Mouse (Mus musculus) CH12.LX (cell line): ENCODE data around the gene D130043K22Rik. TPM values are rescaled to one million over a fixed set of nuclear protein-coding genes. Genes with fewer than 3 reads are reported as not detected.

Experiments used
- DNase-seq: peaks from one replicate; pipeline ENCODE4 v3.0.0-alpha.2; 2013; ENCODE audit errors: extremely low read depth
- H3K27ac ChIP-seq: 2 replicates; pipeline ENCODE4 v1.5.1; 2012; ENCODE audit warnings: low read depth, mild to moderate bottlenecking, control low read depth, moderate library complexity; ENCODE audit not compliant: insufficient read depth
- H3K27me3 ChIP-seq: replicated peaks from 2 replicates; pipeline ENCODE3; 2012; ENCODE audit warnings: inconsistent platforms
- H3K36me3 ChIP-seq, 2 experiments: replicated peaks in 1 of 2; 2 replicates each; pipeline versions ENCODE3 to v1.6.1; 2012; ENCODE audit warnings: inconsistent platforms in 1 of 2, low read length in 1 of 2, mild to moderate bottlenecking in 1 of 2, mixed read lengths in 1 of 2, moderate library complexity in 1 of 2; ENCODE audit not compliant: control insufficient read depth in 1 of 2, insufficient read depth in 1 of 2
- H3K4me1 ChIP-seq, 2 experiments: 2 replicates each; pipeline ENCODE4 v1.6.1; 2012; ENCODE audit warnings: inconsistent platforms in 1 of 2, moderate library complexity in 1 of 2; ENCODE audit not compliant: insufficient read depth in 2 of 2, control insufficient read depth in 1 of 2
- H3K4me2 ChIP-seq: 2 replicates; pipeline ENCODE4 v1.6.1; 2012; ENCODE audit warnings: low read depth, mild to moderate bottlenecking, control low read depth; ENCODE audit not compliant: poor library complexity, insufficient read depth, severe bottlenecking
- H3K4me3 ChIP-seq, 3 experiments: fragments of 150-350 bp in 1 of 3; sonication (generic) in 1 of 3; replicated peaks in 1 of 3; 2 replicates each; pipeline versions ENCODE3 to v1.5.1; 2011 to 2012; ENCODE audit warnings: low read depth in 2 of 3, low read length in 2 of 3, mild to moderate bottlenecking in 2 of 3, moderate library complexity in 2 of 3, control low read depth in 1 of 3, improper control_type of control experiment in 1 of 3, inconsistent platforms in 1 of 3, mixed read lengths in 1 of 3; ENCODE audit not compliant: poor library complexity in 1 of 3
- H3K79me2 ChIP-seq: replicated peaks from 2 replicates; pipeline ENCODE4 v1.6.1; 2012; ENCODE audit warnings: mild to moderate bottlenecking, moderate library complexity; ENCODE audit not compliant: control insufficient read depth, poor library complexity, insufficient read depth, severe bottlenecking; ENCODE audit errors: extremely low read depth
- H3K9ac ChIP-seq: 2 replicates; pipeline ENCODE4 v1.6.1; 2012; ENCODE audit warnings: low read depth, mild to moderate bottlenecking, control low read depth, moderate library complexity; ENCODE audit not compliant: insufficient read depth
- H3K9me3 ChIP-seq: replicated peaks from 2 replicates; pipeline ENCODE3; 2012; ENCODE audit warnings: low read length, inconsistent platforms, mixed read lengths
- BHLHE40 ChIP-seq: IDR thresholded peaks from 2 replicates; pipeline ENCODE4 v1.6.1; 2011; ENCODE audit warnings: mild to moderate bottlenecking, low read depth, low read length, improper control_type of control experiment
- ELF1 ChIP-seq: IDR thresholded peaks from 2 replicates; pipeline ENCODE4 v1.6.1; 2014; ENCODE audit warnings: low read depth, mild to moderate bottlenecking, inconsistent platforms, low read length, improper control_type of control experiment
- EP300 ChIP-seq: IDR thresholded peaks from 2 replicates; pipeline ENCODE4 v1.6.1; 2011; ENCODE audit warnings: low read length, improper control_type of control experiment
- GABPA ChIP-seq: IDR thresholded peaks from 2 replicates; pipeline ENCODE4 v1.6.1; 2012; ENCODE audit warnings: low read depth, low read length, improper control_type of control experiment, inconsistent platforms; ENCODE audit not compliant: insufficient replicate concordance
- MAFK ChIP-seq: IDR thresholded peaks from 2 replicates; pipeline ENCODE4 v1.6.1; 2011; ENCODE audit warnings: low read length, improper control_type of control experiment; ENCODE audit not compliant: insufficient replicate concordance
- MEF2A ChIP-seq: IDR thresholded peaks from 2 replicates; pipeline ENCODE4 v1.6.1; 2014; ENCODE audit warnings: low read depth, mild to moderate bottlenecking, inconsistent platforms, low read length, improper control_type of control experiment, borderline replicate concordance
- MYC ChIP-seq: IDR thresholded peaks from 2 replicates; pipeline ENCODE4 v1.6.1; 2011; ENCODE audit warnings: low read depth, mild to moderate bottlenecking, improper control_type of control experiment, low read length
- RAD21 ChIP-seq: IDR thresholded peaks from 2 replicates; pipeline ENCODE4 v1.6.1; 2011; ENCODE audit warnings: low read depth, mild to moderate bottlenecking, low read length, improper control_type of control experiment, moderate library complexity
- RCOR1 ChIP-seq: conservative IDR thresholded peaks from 2 replicates; pipeline ENCODE4 v1.6.1; 2012; ENCODE audit warnings: low read depth, mild to moderate bottlenecking, inconsistent platforms, low read length, improper control_type of control experiment
- SIN3A ChIP-seq: IDR thresholded peaks from 2 replicates; pipeline ENCODE4 v1.6.1; 2012; ENCODE audit warnings: low read length, improper control_type of control experiment, inconsistent platforms
- SMC3 ChIP-seq: IDR thresholded peaks from 2 replicates; pipeline ENCODE4 v1.6.1; 2011; ENCODE audit warnings: low read depth, low read length, improper control_type of control experiment
- TBP ChIP-seq: conservative IDR thresholded peaks from 2 replicates; pipeline ENCODE4 v1.6.1; 2011; ENCODE audit warnings: low read depth, low read length, improper control_type of control experiment
- UBTF ChIP-seq: IDR thresholded peaks from 2 replicates; pipeline ENCODE4 v1.6.1; 2012; ENCODE audit warnings: low read depth, mild to moderate bottlenecking, inconsistent platforms, low read length, improper control_type of control experiment, moderate library complexity
- USF1 ChIP-seq: IDR thresholded peaks from 2 replicates; pipeline ENCODE4 v1.6.1; 2014; ENCODE audit warnings: low read depth, mild to moderate bottlenecking, inconsistent platforms, low read length, improper control_type of control experiment
- USF2 ChIP-seq: conservative IDR thresholded peaks from 2 replicates; pipeline ENCODE4 v1.6.1; 2011; ENCODE audit warnings: low read depth, low read length, improper control_type of control experiment
- dilution Hi-C: fragments of 300-500 bp; cut with MboI; formaldehyde crosslinking; loops from 2 replicates; pipeline ENCODE4 v1.14.3; 2020; ENCODE audit warnings: low sequenced_read_pairs; ENCODE audit not compliant: extremely low pct_unique_long_range_greater_than_20kb, extremely low pct_ligation_motif_present
- in situ Hi-C: fragments of 300-500 bp; cut with MboI; formaldehyde crosslinking; loops from 3 replicates; pipeline ENCODE4 v1.14.3; 2019; ENCODE audit warnings: low sequenced_read_pairs, low pct_ligation_motif_present, low pct_unique_long_range_greater_than_20kb, mixed read lengths
- polyA plus RNA-seq: library from polyadenylated mRNA; unstranded; fragments of >175 nt; gene quantifications from 2 replicates; pipeline ENCODE4 v1.2.1, GENCODE M21; 2012; ENCODE audit warnings: low read depth; ENCODE audit not compliant: insufficient read length
- total RNA-seq, 2 experiments: library from RNA; depleted of rRNA; stranded (reverse); fragments of 300-350 nt in 1 of 2; fragments of >200 nt in 1 of 2; gene quantifications; 2 replicates each; pipeline ENCODE4 v1.2.3; 2012 to 2014

Gene D130043K22Rik
- total and polyA plus RNA-seq, 3 experiments, result 0.04 to 0.25 (median 0.05) TPM

- TF ChIP-seq ELF1, result no peak
- TF ChIP-seq UBTF, result no peak
- no peak for TF ChIP-seq RAD21
- TF ChIP-seq USF2, result no peak
- TF ChIP-seq BHLHE40, result no peak
- no peak for TF ChIP-seq USF1
- no peak for TF ChIP-seq RCOR1
- no peak for TF ChIP-seq MAFK
- no peak for TF ChIP-seq GABPA
- no peak for TF ChIP-seq MEF2A
Observed at GRCm38 (mm10) chr13:24859115-24859514, 14.2 kb downstream of the D130043K22Rik start.

GRCm38 (mm10) chr13:24861084-24861483 lies 16.1 kb downstream of the D130043K22Rik start:
- H3K79me2 ChIP-seq, result no peaks in the 10 kb centered on the region
- H3K9ac ChIP-seq, result no peak overlapping the region
- no peak overlapping the region for H3K27ac ChIP-seq
- H3K4me2 ChIP-seq, result 0 out of 2 replicates have a peak overlapping the region, but pooled peaks have one; percentile 12
- peaks cover 4 to 5% of the 10 kb centered on the region in 2 experiments; a peak in 3 of 4 replicates for H3K4me1 ChIP-seq
- no peaks in the 10 kb centered on the region for H3K9me3 ChIP-seq
- in situ Hi-C loops, result no loop called here
- H3K27me3 ChIP-seq, result no peaks in the 10 kb centered on the region
- TF ChIP-seq RAD21 (no peak), EP300 (no peak), SIN3A (no peak), MAFK (no peak), TBP (no peak), SMC3 (no peak), MYC (no peak)
- TF ChIP-seq, all 38 proteins: peak for 0
- dilution Hi-C loops, result no loop called here
- Histone ChIP-seq H3K4me3 (no peak overlapping the region), H3K36me3 (no peaks in the 10 kb centered on the region)
- DNase-seq, result no peak

More at GRCm38 (mm10) chr13:24859115-24859514, 14.2 kb downstream of the D130043K22Rik start:
- no peak overlapping the region for H3K4me3 ChIP-seq
- no peak for DNase-seq
- no peaks in the 10 kb centered on the region for H3K9me3 ChIP-seq
- H3K27me3 ChIP-seq, result no peaks in the 10 kb centered on the region
- H3K9ac ChIP-seq, result no peak overlapping the region
- dilution Hi-C loops, result no loop called here
- no peaks in the 10 kb centered on the region for H3K36me3 ChIP-seq
- in situ Hi-C loops, result no loop called here
- no peaks in the 10 kb centered on the region for H3K79me2 ChIP-seq
- no peak overlapping the region for H3K4me2 ChIP-seq
- H3K27ac ChIP-seq, result no peak overlapping the region
- H3K4me1 ChIP-seq, result 0 out of 4 replicates have a peak, but pooled peaks cover 0 to 3% of the 10 kb centered on the region in 2 experiments
